ENCODE assay signal across 21 mouse cellular contexts in genomic region chr6:116350643-116351042, GRCm38 (mm10). TPM values are rescaled to one million over a fixed set of nuclear protein-coding genes. Genes with fewer than 3 reads are reported as not detected.
DNase-seq lines count a peak whose midpoint lies in the region; ATAC-seq and TF ChIP-seq lines count a peak whose summit lies in the region.
"Had no signal": no experiment of that assay in that cellular context is flagged by ENCODE, and none has a peak within 500 bp of the region (broad histone marks: within the 10 kb centered on the region; RNA-seq: fewer than 3 reads in every experiment).

No protein-coding gene starts in this region.

- ATAC-seq in heart, embryonic 11.5 days (replicated peaks; ENCODE audit: insufficient number of reproducible peaks, low FRiP score, low TSS enrichment) = peak; percentile 79
- ATAC-seq in liver, embryonic 12.5 days = peak; percentile 87
- ATAC-seq: activated CD4-positive, CD25-positive, alpha-beta regulatory T cell, adult 4 months had no signal

- no peak overlapping the region for H3K9ac ChIP-seq in heart, embryonic 11.5 days (ENCODE audit: low read depth, low read length)
- H3K9ac ChIP-seq in liver, embryonic 12.5 days = peak overlapping the region; percentile 79
- H3K9ac ChIP-seq: embryonic facial prominence, embryonic 13.5 days; forebrain, embryonic 12.5 days; heart, embryonic 15.5 days; hindbrain, embryonic 12.5 days; neural tube, embryonic 13.5 days had no signal

- peaks cover 10% of the 10 kb centered on the region; the same call in 1 of the 2 replicates for H3K4me1 ChIP-seq in heart, embryonic 11.5 days (ENCODE audit: control insufficient read depth, insufficient read depth, low read length)
- peaks cover 61% of the 10 kb centered on the region for H3K4me1 ChIP-seq in liver, embryonic 12.5 days
- H3K4me1 ChIP-seq in spleen, adult 2 months (ENCODE audit: control insufficient read depth, insufficient read depth, insufficient read length) = no peaks in the 10 kb centered on the region
- H3K4me1 ChIP-seq: embryonic facial prominence, embryonic 13.5 days; forebrain, embryonic 12.5 days; heart, embryonic 15.5 days; hindbrain, embryonic 12.5 days; neural tube, embryonic 13.5 days had no signal

- no peak for TF ChIP-seq CTCF in spleen, adult 2 months (IDR thresholded peaks at IDR 0.05; ENCODE audit: extremely low read depth, insufficient read depth, insufficient read length, insufficient replicate concordance)

- H3K4me3 ChIP-seq in heart, embryonic 11.5 days (ENCODE audit: low read depth, low read length) = no peak overlapping the region
- H3K4me3 ChIP-seq in liver, embryonic 12.5 days = peak overlapping the region; percentile 66
- H3K4me3 ChIP-seq in spleen, adult 2 months (ENCODE audit: extremely low read depth, insufficient read depth, insufficient read length) = no peak overlapping the region
- H3K4me3 ChIP-seq: embryonic facial prominence, embryonic 13.5 days; forebrain, embryonic 12.5 days; heart, embryonic 15.5 days; hindbrain, embryonic 12.5 days; neural tube, embryonic 13.5 days had no signal

- no peaks in the 10 kb centered on the region for H3K9me3 ChIP-seq in heart, embryonic 11.5 days (replicated peaks; ENCODE audit: control insufficient read depth, low read length)
- H3K9me3 ChIP-seq in liver, embryonic 12.5 days (replicated peaks) = no peaks in the 10 kb centered on the region
- H3K9me3 ChIP-seq: embryonic facial prominence, embryonic 13.5 days; forebrain, embryonic 12.5 days; heart, embryonic 15.5 days; hindbrain, embryonic 12.5 days; neural tube, embryonic 13.5 days had no signal

- no peak for DNase-seq in heart, postnatal 25 days (ENCODE audit: low spot score)
- peak; percentile 63 for DNase-seq in c-Kit-positive CD71-positive TER-119-negative erythroid progenitor cells, embryonic 14.5 days (ENCODE audit: low read depth)
- DNase-seq in spleen, adult 2 months (ENCODE audit: low read depth in 1 of 2, low spot score in 2 of 2) = no peak
- no peak for DNase-seq in thymus, postnatal 14 days
- no peak for DNase-seq in ovary, postnatal 14 days (ENCODE audit: low spot score)
- no peak for DNase-seq in right cerebral cortex, postnatal 14 days
- DNase-seq: adrenal gland, postnatal 25 days; cerebellum, adult 11 months; kidney, adult 18-20 months; kidney, postnatal 4 days; layer of hippocampus, postnatal 36 days; lung, adult 2 months had no signal

- no peaks in the 10 kb centered on the region for H3K36me3 ChIP-seq in heart, embryonic 11.5 days (ENCODE audit: control insufficient read depth, insufficient read depth, low read length)
- peaks cover 15% of the 10 kb centered on the region for H3K36me3 ChIP-seq in liver, embryonic 12.5 days
- no peaks in the 10 kb centered on the region for H3K36me3 ChIP-seq in spleen, adult 2 months (ENCODE audit: control insufficient read depth, insufficient read depth, low read length)
- H3K36me3 ChIP-seq: embryonic facial prominence, embryonic 13.5 days; forebrain, embryonic 12.5 days; heart, embryonic 15.5 days; hindbrain, embryonic 12.5 days; neural tube, embryonic 13.5 days had no signal

- no peak for TF ChIP-seq POLR2A in spleen, adult 2 months (IDR thresholded peaks at IDR 0.05; ENCODE audit: low read depth, low read length)

- H3K4me2 ChIP-seq in heart, embryonic 11.5 days = peak overlapping the region; percentile 39; the same call in 1 of the 2 replicates
- peak overlapping the region; percentile 77 for H3K4me2 ChIP-seq in liver, embryonic 12.5 days
- H3K4me2 ChIP-seq: embryonic facial prominence, embryonic 13.5 days; forebrain, embryonic 12.5 days; heart, embryonic 15.5 days; hindbrain, embryonic 12.5 days; neural tube, embryonic 13.5 days had no signal

- WGBS in heart, embryonic 11.5 days (ENCODE audit: insufficient replicate concordance) = 71% methylated on average over 6 of the region's 6 CpGs
- WGBS in liver, embryonic 12.5 days (ENCODE audit: insufficient replicate concordance) = 26% methylated on average over 6 of the region's 6 CpGs
- WGBS in spleen, adult 2 months = 72% methylated on average over 6 of the region's 6 CpGs

- no peaks in the 10 kb centered on the region for H3K27me3 ChIP-seq in heart, embryonic 11.5 days (ENCODE audit: control insufficient read depth, insufficient read depth, low read length)
- H3K27me3 ChIP-seq in liver, embryonic 12.5 days (replicated peaks) = no peaks in the 10 kb centered on the region
- no peaks in the 10 kb centered on the region for H3K27me3 ChIP-seq in spleen, adult 2 months (ENCODE audit: control insufficient read depth, insufficient read depth, low read length)
- H3K27me3 ChIP-seq: CH12.LX; embryonic facial prominence, embryonic 13.5 days; forebrain, embryonic 12.5 days; heart, embryonic 15.5 days; hindbrain, embryonic 12.5 days; neural tube, embryonic 13.5 days had no signal

- intact Hi-C loops in heart, postnatal 25 days (cut with DNase I) = no loop called here

- peak overlapping the region; percentile 68; the same call in 1 of the 2 replicates for H3K27ac ChIP-seq in heart, embryonic 11.5 days (ENCODE audit: low read depth, low read length)
- peak overlapping the region; percentile 97 for H3K27ac ChIP-seq in liver, embryonic 12.5 days
- peak overlapping the region; percentile 23; the same call in 1 of the 2 replicates for H3K27ac ChIP-seq in spleen, adult 2 months (ENCODE audit: insufficient read depth, low read length)
- H3K27ac ChIP-seq: embryonic facial prominence, embryonic 13.5 days; forebrain, embryonic 12.5 days; heart, embryonic 15.5 days; hindbrain, embryonic 12.5 days; neural tube, embryonic 13.5 days had no signal

RNA-seq across cellular contexts. Expression of gene March8, which starts 12.8 kb away (rescaled TPM):
- polyA plus RNA-seq in heart, embryonic 11.5 days (2014; fragmentation: Nextera tagmentation; extraction: Ambion mirVana) = 25.2 and 31.9 TPM in 2 replicates
- total RNA-seq in heart, postnatal 25 days (2021) = 10 to 100 TPM; 38.6 to 41.2 TPM
- polyA plus RNA-seq in liver, embryonic 12.5 days (2016; fragmentation: Nextera tagmentation; extraction: Ambion mirVana) = 85.2 and 94.3 TPM in 2 replicates
- 24.1 and 36.7 TPM in 2 replicates for polyA plus RNA-seq in spleen, adult 2 months (2012; rRNA removed)

Comparison
In these comparisons a context has a peak if more than half of its experiments do, and no peak if none do; other contexts are left out.
1. H3K27ac ChIP-seq: peak in every context shown above with its lines; median percentile 97 in liver, embryonic 12.5 days; 68 in heart, embryonic 11.5 days; 23 in spleen, adult 2 months.